Mouse (Mus musculus): ENCODE measurements around the gene Apoa2.

- no peak for TF ChIP-seq CTCF (IDR thresholded peaks at IDR 0.05; ENCODE audit: insufficient read depth, low read depth, low read length)
- no peak for TF ChIP-seq POLR2A (IDR thresholded peaks at IDR 0.05; ENCODE audit: insufficient read depth, low read depth, low read length)
Observed at GRCm38 (mm10) chr1:171183025-171183424, 41.8 kb upstream of the Apoa2 start.

All from olfactory bulb, adult 2 months (tissue).